Mouse (Mus musculus) spleen, adult 2 months (tissue): ENCODE measurements around the gene Ilkap. TPM values are rescaled to one million over a fixed set of nuclear protein-coding genes. Genes with fewer than 3 reads are reported as not detected.

ENCODE experiments used
- DNase-seq, 2 experiments: peaks; one replicate each; pipeline versions ENCODE4 v3.0.0 to v3.0.0-alpha.2; 2012 to 2021; ENCODE audit warnings: low spot score in 2 of 2, low read depth in 1 of 2
- H3K27ac ChIP-seq: fragments of 200-500 bp; 2 replicates; pipeline ENCODE4 v1.5.1; 2012; ENCODE audit warnings: low read length, inconsistent platforms; ENCODE audit not compliant: insufficient read depth
- H3K27me3 ChIP-seq: fragments of 200-500 bp; 2 replicates; pipeline ENCODE4 v1.6.1; 2012; ENCODE audit warnings: mild to moderate bottlenecking, moderate library complexity, low read length, inconsistent platforms; ENCODE audit not compliant: control insufficient read depth, insufficient read depth
- H3K36me3 ChIP-seq: fragments of 200-500 bp; 2 replicates; pipeline ENCODE4 v1.6.1; 2012; ENCODE audit warnings: mild to moderate bottlenecking, low read length, inconsistent platforms; ENCODE audit not compliant: control insufficient read depth, insufficient read depth
- H3K4me1 ChIP-seq: fragments of 200-500 bp; 2 replicates; pipeline ENCODE4 v1.6.1; 2011; ENCODE audit warnings: inconsistent platforms; ENCODE audit not compliant: control insufficient read depth, insufficient read depth, insufficient read length
- H3K4me3 ChIP-seq: fragments of 200-500 bp; 2 replicates; pipeline ENCODE4 v1.5.1; 2011; ENCODE audit warnings: mild to moderate bottlenecking, inconsistent platforms; ENCODE audit not compliant: insufficient read depth, insufficient read length; ENCODE audit errors: extremely low read depth
- CTCF ChIP-seq: fragments of 200-500 bp; IDR thresholded peaks from 2 replicates; pipeline ENCODE4 v1.5.1; 2011; ENCODE audit warnings: mild to moderate bottlenecking, inconsistent platforms; ENCODE audit not compliant: insufficient read depth, insufficient read length, insufficient replicate concordance; ENCODE audit errors: extremely low read depth
- POLR2A ChIP-seq: fragments of 200-500 bp; IDR thresholded peaks from 2 replicates; pipeline ENCODE4 v1.6.1; 2011; ENCODE audit warnings: low read depth, low read length, inconsistent platforms
- WGBS: fragments of 180-500 bp; shearing (Covaris S2); methylation state at CpG from one replicate; pipeline ENCODE4 v1.1.7; 2018; 5-methylcytosine and 5-hydroxymethylcytosine counted together
- polyA plus RNA-seq: library from polyadenylated mRNA; depleted of rRNA; stranded (reverse); fragments of >200 nt; gene quantifications from 2 replicates; pipeline ENCODE4 v1.2.3, GENCODE M21; 2012

The Ilkap gene
- polyA plus RNA-seq, 1 experiment, result 43.9 TPM

GRCm38 (mm10) chr1:91373414-91373835 is 25.2 kb downstream of the Ilkap start:
- peaks cover 39% of the 10 kb centered on the region for H3K36me3 ChIP-seq
- no peaks in the 10 kb centered on the region for H3K4me1 ChIP-seq
- H3K4me3 ChIP-seq, result no peak overlapping the region
- WGBS, result 92% methylated on average over 6 of the region's 6 CpGs
- H3K27ac ChIP-seq, result no peak overlapping the region
- H3K27me3 ChIP-seq, result no peaks in the 10 kb centered on the region
- DNase-seq, result no peak
- TF ChIP-seq POLR2A (no peak), CTCF (no peak)

GRCm38 (mm10) chr1:91370055-91370454 is 28.6 kb downstream of the Ilkap start:
- Histone ChIP-seq H3K4me1 (no peaks in the 10 kb centered on the region; the same call in none of the 2 replicates), H3K27ac (no peak overlapping the region), H3K36me3 (peaks cover 13% of the 10 kb centered on the region), H3K27me3 (peaks cover 3% of the 10 kb centered on the region; the same call in 1 of the 2 replicates), H3K4me3 (no peak overlapping the region)
- no peak for DNase-seq
- TF ChIP-seq POLR2A (no peak), CTCF (no peak)
- WGBS, result 93% methylated on average over 23 of the region's 23 CpGs

- no peak for TF ChIP-seq CTCF
- Histone ChIP-seq H3K27ac (no peak overlapping the region), H3K27me3 (peaks cover 3% of the 10 kb centered on the region; the same call in 1 of the 2 replicates), H3K4me3 (no peak overlapping the region), H3K36me3 (peaks cover 10% of the 10 kb centered on the region), H3K4me1 (no peaks in the 10 kb centered on the region; the same call in none of the 2 replicates)
- DNase-seq, result no peak
- 75% methylated on average over 4 of the region's 4 CpGs for WGBS
Measured at GRCm38 (mm10) chr1:91369408-91369807, 29.2 kb downstream of the Ilkap start.

- H3K4me1 ChIP-seq, result no peaks in the 10 kb centered on the region; the same call in none of the 2 replicates
- H3K36me3 ChIP-seq, result peaks cover 4% of the 10 kb centered on the region
- 96% methylated on average over 3 of the region's 3 CpGs for WGBS
- peaks cover 3% of the 10 kb centered on the region; the same call in 1 of the 2 replicates for H3K27me3 ChIP-seq
- no peak for TF ChIP-seq POLR2A
- no peak for TF ChIP-seq CTCF
- no peak overlapping the region for H3K27ac ChIP-seq
- no peak for DNase-seq
- no peak overlapping the region for H3K4me3 ChIP-seq
Measured at GRCm38 (mm10) chr1:91367295-91367694, 31.3 kb downstream of the Ilkap start.

- H3K4me3 ChIP-seq, result peak within 1 kb of the TSS; percentile 50; the same call in 1 of the 2 replicates
- H3K36me3 ChIP-seq, result no peaks in the 10 kb centered on the region; the same call in none of the 2 replicates
- H3K27me3 ChIP-seq, result peaks cover 3% of the 10 kb centered on the region; the same call in 1 of the 2 replicates
- TF ChIP-seq CTCF (peak; percentile 76; the same call in 1 of the 2 replicates), POLR2A (no peak)
- no peak within 1 kb of the TSS for H3K27ac ChIP-seq
- DNase-seq, result peak; percentile 11 to 62
- H3K4me1 ChIP-seq, result no peaks in the 10 kb centered on the region; the same call in none of the 2 replicates
- WGBS, result 5% methylated on average over 67 of the region's 68 CpGs
Measured at GRCm38 (mm10) chr1:91366215-91367108, 32.2 kb downstream of the Ilkap start, which contains the start of gene Erfe. Erfe (plus strand) TSS chr1:91366430.

GRCm38 (mm10) chr1:91365816-91366214 is 32.8 kb downstream of the Ilkap start:
- TF ChIP-seq CTCF (no peak), POLR2A (no peak)
- no peak overlapping the region for H3K27ac ChIP-seq
- no peaks in the 10 kb centered on the region; the same call in 1 of the 2 replicates for H3K36me3 ChIP-seq
- no peaks in the 10 kb centered on the region; the same call in none of the 2 replicates for H3K4me1 ChIP-seq
- H3K4me3 ChIP-seq, result no peak overlapping the region
- WGBS, result 50% methylated on average over 8 of the region's 8 CpGs
- no peak for DNase-seq
- peaks cover 3% of the 10 kb centered on the region; the same call in 1 of the 2 replicates for H3K27me3 ChIP-seq
